Mouse (Mus musculus) hindbrain, embryonic 11.5 days (tissue): Measurements from ENCODE around the gene Card10. TPM values are rescaled to one million over a fixed set of nuclear protein-coding genes. Genes with fewer than 3 reads are reported as not detected.

Experiments
- ATAC-seq: fragments of 200-750 bp; cut with Nextera tagmentation; 2 replicates; pipeline ENCODE4 v1.8.0; 2017; ENCODE audit warnings: mild to moderate bottlenecking, moderate TSS enrichment, moderate library complexity; ENCODE audit not compliant: low FRiP score
- DNase-seq: peaks from one replicate; pipeline ENCODE4 v3.0.0-alpha.2; 2015; ENCODE audit warnings: low spot score
- H3K27ac ChIP-seq: fragments of 300-500 bp; sonication (generic); 2 replicates; pipeline ENCODE4 v1.5.1; 2014; ENCODE audit warnings: mild to moderate bottlenecking, low read depth, low read length
- H3K27me3 ChIP-seq: fragments of 300-500 bp; sonication (generic); 2 replicates; pipeline ENCODE4 v1.6.1; 2014; ENCODE audit warnings: mild to moderate bottlenecking, low read length, moderate library complexity, mixed read lengths; ENCODE audit not compliant: control insufficient read depth, insufficient read depth
- H3K36me3 ChIP-seq: fragments of 300-500 bp; sonication (generic); 2 replicates; pipeline ENCODE4 v1.6.1; 2014; ENCODE audit warnings: mild to moderate bottlenecking, low read length, moderate library complexity, mixed read lengths; ENCODE audit not compliant: control insufficient read depth, insufficient read depth
- H3K4me1 ChIP-seq: fragments of 300-500 bp; sonication (generic); replicated peaks from 2 replicates; pipeline ENCODE4 v1.6.1; 2014; ENCODE audit warnings: low read length, mixed read lengths; ENCODE audit not compliant: control insufficient read depth, insufficient read depth
- H3K4me2 ChIP-seq: fragments of 300-500 bp; sonication (generic); replicated peaks from 2 replicates; pipeline ENCODE4 v1.6.1; 2014; ENCODE audit warnings: mild to moderate bottlenecking, low read depth, low read length
- H3K4me3 ChIP-seq: fragments of 300-500 bp; sonication (generic); 2 replicates; pipeline ENCODE4 v1.5.1; 2014; ENCODE audit warnings: low read depth, low read length
- H3K9ac ChIP-seq: fragments of 300-500 bp; sonication (generic); 2 replicates; pipeline ENCODE4 v1.6.1; 2014; ENCODE audit warnings: low read depth, low read length
- H3K9me3 ChIP-seq: fragments of 300-500 bp; sonication (generic); 2 replicates; pipeline ENCODE4 v1.6.1; 2016; ENCODE audit warnings: low read length; ENCODE audit not compliant: control insufficient read depth
- WGBS: fragments of 180-500 bp; shearing (Covaris S2); extraction: QIAGEN DNeasy Blood & Tissue Kit; methylation state at CpG from one replicate; pipeline ENCODE4 v1.1.7; 2014; 5-methylcytosine and 5-hydroxymethylcytosine counted together
- polyA plus RNA-seq: library from polyadenylated mRNA; unstranded; fragments of >200 nt; fragmentation: Nextera tagmentation; extraction: Ambion mirVana; gene quantifications from 2 replicates; pipeline ENCODE4 v1.2.1, GENCODE M21; 2014

Gene Card10
- polyA plus RNA-seq, 1 experiment from 2014 or later, result 2.4 TPM

GRCm38 (mm10) chr15:78786411-78786818, 16.4 kb downstream of the Card10 start:
- H3K4me1 ChIP-seq, result peaks cover 3% of the 10 kb centered on the region
- 78% methylated on average over 9 of the region's 9 CpGs for WGBS

GRCm38 (mm10) chr15:78785961-78786360, 16.9 kb downstream of the Card10 start:
- Histone ChIP-seq H3K9ac (no peak overlapping the region), H3K4me1 (peaks cover 3% of the 10 kb centered on the region), H3K27me3 (no peaks in the 10 kb centered on the region), H3K9me3 (no peaks in the 10 kb centered on the region), H3K36me3 (no peaks in the 10 kb centered on the region), H3K27ac (no peak overlapping the region), H3K4me3 (no peak overlapping the region), H3K4me2 (no peak overlapping the region)
- DNase-seq (no peak), ATAC-seq (no peak)
- 28% methylated on average over 7 of the region's 7 CpGs for WGBS

More at GRCm38 (mm10) chr15:78786411-78786818, 16.4 kb downstream of the Card10 start:
- no peaks in the 10 kb centered on the region for H3K36me3 ChIP-seq
- H3K4me2 ChIP-seq, result no peak overlapping the region
- H3K27me3 ChIP-seq, result no peaks in the 10 kb centered on the region
- DNase-seq (no peak), ATAC-seq (no peak)
- no peak overlapping the region for H3K27ac ChIP-seq
- no peaks in the 10 kb centered on the region for H3K9me3 ChIP-seq
- no peak overlapping the region for H3K4me3 ChIP-seq
- H3K9ac ChIP-seq, result no peak overlapping the region

- H3K36me3 ChIP-seq, result no peaks in the 10 kb centered on the region
- WGBS, result 95% methylated on average over 7 of the region's 7 CpGs
- no peaks in the 10 kb centered on the region for H3K9me3 ChIP-seq
- no peak overlapping the region for H3K9ac ChIP-seq
- H3K4me1 ChIP-seq, result no peaks in the 10 kb centered on the region; the same call in none of the 2 replicates
- ATAC-seq, result no peak
- H3K4me2 ChIP-seq, result no peak overlapping the region
- no peak overlapping the region for H3K4me3 ChIP-seq
- DNase-seq, result no peak
- H3K27ac ChIP-seq, result no peak overlapping the region
- H3K27me3 ChIP-seq, result no peaks in the 10 kb centered on the region
Observed at GRCm38 (mm10) chr15:78785258-78785657, 17.6 kb downstream of the Card10 start.

DNA sequence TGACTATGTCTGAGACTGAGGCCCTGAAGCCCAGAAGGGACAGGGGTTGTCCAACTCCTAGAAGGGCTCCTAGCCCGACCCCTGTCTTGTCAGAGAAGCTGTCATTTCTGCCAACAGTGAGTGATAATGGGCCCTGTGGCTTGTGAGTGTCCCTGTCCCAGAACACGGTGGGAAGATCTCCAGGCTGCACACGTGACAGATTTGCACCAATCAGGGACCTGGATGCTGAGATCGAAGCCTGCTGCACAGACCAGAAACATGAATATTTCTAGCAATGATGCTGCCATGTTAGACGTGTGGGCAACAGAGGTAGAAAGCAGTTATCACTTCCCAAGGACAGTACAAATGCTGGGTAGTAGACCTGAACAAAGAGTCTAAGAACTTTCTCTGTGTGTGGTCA, 18.3 kb downstream of the Card10 start:
- Histone ChIP-seq H3K27ac (no peak overlapping the region), H3K4me3 (no peak overlapping the region), H3K9me3 (no peaks in the 10 kb centered on the region), H3K4me1 (no peaks in the 10 kb centered on the region; the same call in none of the 2 replicates), H3K36me3 (no peaks in the 10 kb centered on the region), H3K27me3 (peaks cover 1% of the 10 kb centered on the region; the same call in 1 of the 2 replicates), H3K4me2 (no peak overlapping the region), H3K9ac (no peak overlapping the region)
- DNase-seq, result no peak
- 78% methylated on average over 5 of the region's 5 CpGs for WGBS
- no peak for ATAC-seq

DNA sequence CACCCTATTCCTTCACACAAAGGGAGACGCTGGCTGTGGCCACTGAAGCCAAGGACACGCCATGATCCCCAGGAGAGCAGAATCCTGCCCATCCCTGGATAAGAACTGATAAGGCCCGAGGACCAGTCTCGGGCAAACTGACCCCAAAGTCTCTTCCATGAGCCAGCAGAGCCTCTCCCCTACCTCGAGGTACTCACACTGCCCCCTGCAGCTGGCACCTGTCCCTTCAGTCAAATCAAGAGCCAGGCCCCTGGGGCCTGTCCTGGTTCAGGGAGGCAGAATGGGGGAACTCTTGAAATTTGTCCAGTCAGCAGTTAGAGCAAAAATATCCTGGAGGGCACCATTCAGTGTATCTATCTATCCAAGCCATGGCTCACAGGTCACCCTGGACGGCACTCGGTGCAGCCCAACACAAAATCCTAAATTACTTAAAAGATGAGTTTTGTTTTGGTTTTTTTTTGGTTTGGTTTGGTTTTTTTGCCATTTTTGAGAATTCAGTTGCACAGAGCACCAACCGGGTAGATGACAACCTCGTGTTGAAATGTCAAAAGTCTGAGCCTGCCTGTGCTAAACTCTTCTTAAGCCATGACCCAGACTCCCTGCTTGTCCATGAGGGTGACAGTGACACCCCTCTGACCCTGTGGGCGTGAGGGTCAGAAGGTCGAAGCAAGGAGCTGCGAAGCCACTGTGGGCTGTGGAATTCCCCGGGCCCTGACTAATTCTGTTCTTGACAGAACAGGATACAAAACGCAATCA, 20.3 kb downstream of the Card10 start:
- H3K4me3 ChIP-seq, result no peak overlapping the region
- H3K4me1 ChIP-seq, result peaks cover 2% of the 10 kb centered on the region
- ATAC-seq (no peak), DNase-seq (no peak)
- no peak overlapping the region for H3K4me2 ChIP-seq
- no peak overlapping the region for H3K9ac ChIP-seq
- no peak overlapping the region for H3K27ac ChIP-seq
- WGBS, result 68% methylated on average over 14 of the region's 14 CpGs
- no peaks in the 10 kb centered on the region for H3K9me3 ChIP-seq
- H3K36me3 ChIP-seq, result no peaks in the 10 kb centered on the region
- H3K27me3 ChIP-seq, result peaks cover 2% of the 10 kb centered on the region; the same call in 1 of the 2 replicates

DNA sequence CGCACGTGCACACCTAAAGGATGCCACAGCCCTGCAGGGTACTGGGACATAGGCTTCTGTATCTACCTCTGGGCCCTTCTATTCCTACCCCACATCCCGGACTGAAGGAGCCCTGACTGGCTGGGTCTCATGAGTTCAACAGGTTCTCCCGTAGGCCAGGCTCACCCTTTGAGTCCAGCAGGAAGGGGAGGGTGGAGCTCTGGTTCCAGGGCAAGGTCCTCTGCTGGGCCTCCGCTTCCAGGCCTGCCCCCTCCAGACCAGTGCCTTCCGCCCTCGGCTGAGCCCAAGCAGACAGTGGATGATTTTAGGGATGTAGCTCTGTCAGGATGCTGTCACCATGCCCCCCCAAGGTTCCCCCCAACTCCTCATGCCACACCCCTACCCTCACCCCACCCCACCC, 21.9 kb downstream of the Card10 start:
- peaks cover 2% of the 10 kb centered on the region for H3K4me1 ChIP-seq
- no peaks in the 10 kb centered on the region for H3K36me3 ChIP-seq
- no peak overlapping the region for H3K27ac ChIP-seq
- no peak for ATAC-seq
- no peaks in the 10 kb centered on the region for H3K9me3 ChIP-seq
- 86% methylated on average over 7 of the region's 7 CpGs for WGBS
- DNase-seq, result no peak
- peaks cover 2% of the 10 kb centered on the region; the same call in 1 of the 2 replicates for H3K27me3 ChIP-seq
- H3K4me2 ChIP-seq, result no peak overlapping the region
- H3K9ac ChIP-seq, result no peak overlapping the region
- H3K4me3 ChIP-seq, result no peak overlapping the region

DNA sequence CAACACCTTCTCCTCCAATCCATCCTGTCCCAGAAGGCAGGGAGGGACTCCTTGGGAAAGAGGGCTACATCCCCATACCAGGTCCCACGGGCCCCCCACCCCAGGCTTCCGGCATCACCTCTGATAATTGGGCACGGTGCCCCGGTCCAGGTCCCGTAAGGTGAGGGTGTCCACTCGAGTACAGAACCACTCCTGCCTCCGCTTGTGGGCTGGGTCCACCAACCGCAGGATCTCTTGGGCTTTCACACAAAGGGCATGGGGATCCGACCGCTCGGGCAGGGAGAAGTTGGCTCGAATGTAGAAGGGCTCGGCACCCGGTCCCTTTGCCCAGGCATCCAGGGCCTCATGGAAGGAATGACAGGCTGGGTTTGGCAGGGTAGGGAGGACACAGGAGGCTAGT, 22.5 kb downstream of the Card10 start:
- peaks cover 2% of the 10 kb centered on the region; the same call in 1 of the 2 replicates for H3K4me1 ChIP-seq
- DNase-seq, result no peak
- no peaks in the 10 kb centered on the region for H3K36me3 ChIP-seq
- H3K4me3 ChIP-seq, result no peak overlapping the region
- H3K27me3 ChIP-seq, result peaks cover 2% of the 10 kb centered on the region; the same call in 1 of the 2 replicates
- ATAC-seq, result no peak
- H3K9me3 ChIP-seq, result no peaks in the 10 kb centered on the region
- WGBS, result 93% methylated on average over 14 of the region's 14 CpGs
- H3K27ac ChIP-seq, result no peak overlapping the region
- H3K9ac ChIP-seq, result no peak overlapping the region
- H3K4me2 ChIP-seq, result no peak overlapping the region

DNA sequence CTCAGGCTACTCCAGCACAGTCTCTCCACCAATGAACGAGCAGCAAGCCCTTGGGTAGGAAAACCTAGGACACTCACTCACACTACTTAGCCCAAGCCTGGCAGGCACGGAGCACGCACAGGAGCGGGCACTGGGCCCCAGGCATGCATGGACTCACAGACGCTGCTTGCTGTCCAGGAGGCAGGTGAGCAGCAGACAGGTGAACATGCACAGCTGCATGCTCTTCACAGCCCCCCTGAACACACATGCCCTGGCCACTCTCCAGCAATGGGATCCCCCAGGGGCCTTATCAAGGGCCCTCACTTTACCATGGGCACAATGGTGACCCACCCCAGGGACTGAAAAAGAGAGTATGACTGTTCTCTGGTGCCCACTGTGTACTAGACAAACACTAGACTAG, 23.2 kb downstream of the Card10 start:
- WGBS, result 90% methylated on average over 5 of the region's 5 CpGs
- DNase-seq (no peak), ATAC-seq (no peak)
- no peak overlapping the region for H3K27ac ChIP-seq
- peaks cover 2% of the 10 kb centered on the region; the same call in 1 of the 2 replicates for H3K27me3 ChIP-seq
- no peaks in the 10 kb centered on the region for H3K36me3 ChIP-seq
- H3K4me2 ChIP-seq, result no peak overlapping the region
- peaks cover 2% of the 10 kb centered on the region; the same call in 1 of the 2 replicates for H3K4me1 ChIP-seq
- H3K9me3 ChIP-seq, result no peaks in the 10 kb centered on the region
- no peak overlapping the region for H3K9ac ChIP-seq
- H3K4me3 ChIP-seq, result no peak overlapping the region

GRCm38 (mm10) chr15:78779253-78779652, 23.6 kb downstream of the Card10 start:
- H3K4me3 ChIP-seq, result no peak overlapping the region
- H3K4me1 ChIP-seq, result peaks cover 3% of the 10 kb centered on the region; the same call in 1 of the 2 replicates
- 77% methylated on average over 8 of the region's 8 CpGs for WGBS
- H3K27ac ChIP-seq, result no peak overlapping the region
- peaks cover 2% of the 10 kb centered on the region; the same call in 1 of the 2 replicates for H3K27me3 ChIP-seq
- no peak overlapping the region for H3K4me2 ChIP-seq
- no peak for ATAC-seq
- 0 out of 2 replicates have a peak overlapping the region, but pooled peaks have one; percentile 31 for H3K9ac ChIP-seq
- no peaks in the 10 kb centered on the region for H3K36me3 ChIP-seq
- DNase-seq, result no peak
- no peaks in the 10 kb centered on the region for H3K9me3 ChIP-seq
